Mouse (Mus musculus): Measurements from ENCODE around the gene Gm2974. TPM values are rescaled to one million over a fixed set of nuclear protein-coding genes. Genes with fewer than 3 reads are reported as not detected.

Gm2974 gene
- total RNA-seq (2023), result not detected

GRCm38 (mm10) chr14:4182491-4183210 is at the start of gene Gm2974:
Gene Gm2974 (plus strand): TSS chr14:4182576.

GRCm38 (mm10) chr14:4164730-4165129 is 17.6 kb upstream of the Gm2974 start, which contains the start of gene Gm3127:
Gene Gm3127 (plus strand): TSS chr14:4165030.

GRCm38 (mm10) chr14:4249331-4249730 is 67.0 kb downstream of the Gm2974 start, which contains the start of gene Gm3138:
Gene Gm3138 (plus strand): TSS chr14:4249631.

Other genes starting within 250 kb of the Gm2974 start
- gene Gm3095, start 219.0 kb upstream of the Gm2974 start, total RNA-seq (2023), result not detected
- not detected for gene Gm3099, start 184.2 kb upstream of the Gm2974 start, total RNA-seq (2023)
- gene Gm5796, start 158.6 kb upstream of the Gm2974 start, total RNA-seq (2023), result not detected
- not detected for gene Gm3115, start 98.5 kb upstream of the Gm2974 start, total RNA-seq (2023)
- gene Gm8108, start 72.0 kb upstream of the Gm2974 start, total RNA-seq (2023), result not detected
- not detected for gene Gm3127, start 17.5 kb upstream of the Gm2974 start, total RNA-seq (2023)
- gene Gm3138, start 67.1 kb downstream of the Gm2974 start, total RNA-seq (2023), result not detected
- not detected for gene Gm3149, start 134.7 kb downstream of the Gm2974 start, total RNA-seq (2023)
- not detected for gene 2610042L04Rik, start 152.2 kb downstream of the Gm2974 start, total RNA-seq (2023)
- gene Gm3159, start 214.9 kb downstream of the Gm2974 start, total RNA-seq (2023), result not detected
- gene Gm3164, start 232.9 kb downstream of the Gm2974 start, total RNA-seq (2023), result not detected
- not detected for gene Gm3173, start 248.4 kb downstream of the Gm2974 start, total RNA-seq (2023)

Data from neutrophil, adult 59 days (primary cell).